Mouse (Mus musculus) adrenal gland, adult (tissue): ENCODE results near the gene Hvcn1.
"Not testable (repeated sequence)": the region's sequence is repeated elsewhere in the genome, so short reads cannot be mapped to it uniquely, and the experiment has no call there.

Source experiments
- DNase-seq, 2 experiments: peaks; one replicate each; pipeline ENCODE4 v3.0.0; 2022 to 2023; ENCODE audit warnings: low spot score in 1 of 2; ENCODE audit not compliant: inconsistent age in 2 of 2

The Hvcn1 gene

GRCm38 (mm10) chr5:122201904-122202303 is 4.7 kb upstream of the Hvcn1 start:
- no peak for DNase-seq

GRCm38 (mm10) chr5:122204180-122204579 is 2.4 kb upstream of the Hvcn1 start:
- DNase-seq = no peak

GRCm38 (mm10) chr5:122208909-122209308 is 2.3 kb downstream of the Hvcn1 start:
- no peak for DNase-seq

GRCm38 (mm10) chr5:122209591-122210368 is 3.2 kb downstream of the Hvcn1 start:
- peak; percentile 45 to 68 for DNase-seq

- DNase-seq = no peak
These were observed 4.3 kb downstream of the Hvcn1 start for GRCm38 (mm10) chr5:122210890-122211289.

GRCm38 (mm10) chr5:122212125-122212524 is 5.5 kb downstream of the Hvcn1 start:
- no peak for DNase-seq

GRCm38 (mm10) chr5:122212820-122213219 is 6.2 kb downstream of the Hvcn1 start:
- not testable (repeated sequence) for DNase-seq

- no peak for DNase-seq
These were observed 7.3 kb downstream of the Hvcn1 start for GRCm38 (mm10) chr5:122213861-122214260.

GRCm38 (mm10) chr5:122217636-122218035 is 11.0 kb downstream of the Hvcn1 start:
- no peak for DNase-seq

- no peak for DNase-seq
These were observed 11.7 kb downstream of the Hvcn1 start for GRCm38 (mm10) chr5:122218109-122218905.

- DNase-seq = no peak
These were observed 12.3 kb downstream of the Hvcn1 start for GRCm38 (mm10) chr5:122218928-122219327.

GRCm38 (mm10) chr5:122219655-122220629 is 13.3 kb downstream of the Hvcn1 start:
- DNase-seq = no peak

- DNase-seq = no peak
These were observed 14.5 kb downstream of the Hvcn1 start for GRCm38 (mm10) chr5:122221085-122221484.

GRCm38 (mm10) chr5:122224291-122224690 is 17.7 kb downstream of the Hvcn1 start:
- no peak for DNase-seq

GRCm38 (mm10) chr5:122228271-122228765 is 21.7 kb downstream of the Hvcn1 start:
- DNase-seq = no peak

GRCm38 (mm10) chr5:122228772-122229171 is 22.2 kb downstream of the Hvcn1 start:
- peak in 1 of 2 experiments; percentile 68 for DNase-seq

- no peak for DNase-seq
These were observed 24.2 kb downstream of the Hvcn1 start for GRCm38 (mm10) chr5:122230816-122231215.

GRCm38 (mm10) chr5:122231431-122231830 is 24.8 kb downstream of the Hvcn1 start:
- DNase-seq = no peak

GRCm38 (mm10) chr5:122232004-122232403 is 25.4 kb downstream of the Hvcn1 start:
- no peak for DNase-seq

- DNase-seq = no peak
These were observed 26.5 kb downstream of the Hvcn1 start for GRCm38 (mm10) chr5:122233077-122233581.

GRCm38 (mm10) chr5:122233695-122234094 is 27.1 kb downstream of the Hvcn1 start:
- no peak for DNase-seq
